Mouse (Mus musculus) left cerebral cortex, adult 8-10 months (tissue): ENCODE results near the gene Rhbdf2. TPM values are rescaled to one million over a fixed set of nuclear protein-coding genes. Genes with fewer than 3 reads are reported as not detected.
"Not testable (repeated sequence)": the region's sequence is repeated elsewhere in the genome, so short reads cannot be mapped to it uniquely, and the experiment has no call there.

Experiments
- DNase-seq, 2 experiments: peaks; one replicate each; pipeline ENCODE4 v3.0.0; 2022; ENCODE audit warnings: low spot score in 2 of 2
- total RNA-seq, 4 experiments: library from RNA; stranded (reverse); gene quantifications; 2 replicates each; pipeline ENCODE4 v1.2.4; 2022

Gene Rhbdf2
- total RNA-seq, 4 experiments from 2014 or later: 1.1 to 1.6 (median 1.3) TPM

GRCm38 (mm10) chr11:116644225-116645112 lies 17.6 kb upstream of the Rhbdf2 start:
- no peak for DNase-seq

GRCm38 (mm10) chr11:116643579-116644224 lies 16.9 kb upstream of the Rhbdf2 start:
- DNase-seq: no peak

GRCm38 (mm10) chr11:116642681-116643578 lies 16.1 kb upstream of the Rhbdf2 start:
- peak; percentile 64 to 92 for DNase-seq

- DNase-seq: no peak
Observed at GRCm38 (mm10) chr11:116641731-116642130, 14.9 kb upstream of the Rhbdf2 start.

- no peak for DNase-seq
Observed at GRCm38 (mm10) chr11:116641168-116641567, 14.3 kb upstream of the Rhbdf2 start.

- not testable (repeated sequence) for DNase-seq
Observed at GRCm38 (mm10) chr11:116636607-116637006, 9.8 kb upstream of the Rhbdf2 start.

GRCm38 (mm10) chr11:116632962-116633361 lies 6.1 kb upstream of the Rhbdf2 start:
- no peak for DNase-seq

GRCm38 (mm10) chr11:116630171-116630965 lies 3.5 kb upstream of the Rhbdf2 start:
- no peak for DNase-seq

GRCm38 (mm10) chr11:116629472-116629871 lies 2.7 kb upstream of the Rhbdf2 start:
- DNase-seq: no peak

- DNase-seq: peak; percentile 62 to 66
Observed at GRCm38 (mm10) chr11:116628712-116629111, 1.9 kb upstream of the Rhbdf2 start.

- DNase-seq: no peak
Observed at GRCm38 (mm10) chr11:116627072-116628020, 527 bp upstream of the Rhbdf2 start.

GRCm38 (mm10) chr11:116625081-116626000 lies 1.5 kb downstream of the Rhbdf2 start:
- DNase-seq: no peak

GRCm38 (mm10) chr11:116624131-116624832 lies 2.5 kb downstream of the Rhbdf2 start:
- DNase-seq: no peak

GRCm38 (mm10) chr11:116623281-116624124 lies 3.3 kb downstream of the Rhbdf2 start:
- no peak for DNase-seq

- DNase-seq: no peak
Observed at GRCm38 (mm10) chr11:116621258-116621704, 5.5 kb downstream of the Rhbdf2 start.

GRCm38 (mm10) chr11:116620559-116621253 lies 6.1 kb downstream of the Rhbdf2 start:
- no peak for DNase-seq
